Mouse (Mus musculus) CH12.LX (cell line): ENCODE results near the gene M6pr. TPM values are rescaled to one million over a fixed set of nuclear protein-coding genes. Genes with fewer than 3 reads are reported as not detected.

Experiments
- DNase-seq: peaks from one replicate; pipeline ENCODE4 v3.0.0-alpha.2; 2013; ENCODE audit errors: extremely low read depth
- H3K27ac ChIP-seq: 2 replicates; pipeline ENCODE4 v1.5.1; 2012; ENCODE audit warnings: low read depth, mild to moderate bottlenecking, control low read depth, moderate library complexity; ENCODE audit not compliant: insufficient read depth
- H3K27me3 ChIP-seq: replicated peaks from 2 replicates; pipeline ENCODE3; 2012; ENCODE audit warnings: inconsistent platforms
- H3K36me3 ChIP-seq, 2 experiments: replicated peaks in 1 of 2; 2 replicates each; pipeline versions ENCODE3 to v1.6.1; 2012; ENCODE audit warnings: inconsistent platforms in 1 of 2, low read length in 1 of 2, mild to moderate bottlenecking in 1 of 2, mixed read lengths in 1 of 2, moderate library complexity in 1 of 2; ENCODE audit not compliant: control insufficient read depth in 1 of 2, insufficient read depth in 1 of 2
- H3K4me1 ChIP-seq, 2 experiments: 2 replicates each; pipeline ENCODE4 v1.6.1; 2012; ENCODE audit warnings: inconsistent platforms in 1 of 2, moderate library complexity in 1 of 2; ENCODE audit not compliant: insufficient read depth in 2 of 2, control insufficient read depth in 1 of 2
- H3K4me2 ChIP-seq: 2 replicates; pipeline ENCODE4 v1.6.1; 2012; ENCODE audit warnings: low read depth, mild to moderate bottlenecking, control low read depth; ENCODE audit not compliant: poor library complexity, insufficient read depth, severe bottlenecking
- H3K4me3 ChIP-seq, 3 experiments: fragments of 150-350 bp in 1 of 3; sonication (generic) in 1 of 3; replicated peaks in 1 of 3; 2 replicates each; pipeline versions ENCODE3 to v1.5.1; 2011 to 2012; ENCODE audit warnings: low read depth in 2 of 3, low read length in 2 of 3, mild to moderate bottlenecking in 2 of 3, moderate library complexity in 2 of 3, control low read depth in 1 of 3, improper control_type of control experiment in 1 of 3, inconsistent platforms in 1 of 3, mixed read lengths in 1 of 3; ENCODE audit not compliant: poor library complexity in 1 of 3
- H3K79me2 ChIP-seq: replicated peaks from 2 replicates; pipeline ENCODE4 v1.6.1; 2012; ENCODE audit warnings: mild to moderate bottlenecking, moderate library complexity; ENCODE audit not compliant: control insufficient read depth, poor library complexity, insufficient read depth, severe bottlenecking; ENCODE audit errors: extremely low read depth
- H3K9ac ChIP-seq: 2 replicates; pipeline ENCODE4 v1.6.1; 2012; ENCODE audit warnings: low read depth, mild to moderate bottlenecking, control low read depth, moderate library complexity; ENCODE audit not compliant: insufficient read depth
- H3K9me3 ChIP-seq: replicated peaks from 2 replicates; pipeline ENCODE3; 2012; ENCODE audit warnings: low read length, inconsistent platforms, mixed read lengths
- BHLHE40 ChIP-seq: IDR thresholded peaks from 2 replicates; pipeline ENCODE4 v1.6.1; 2011; ENCODE audit warnings: mild to moderate bottlenecking, low read depth, low read length, improper control_type of control experiment
- CHD1 ChIP-seq: IDR thresholded peaks from 2 replicates; pipeline ENCODE4 v1.6.1; 2012; ENCODE audit warnings: low read depth, low read length, improper control_type of control experiment, inconsistent platforms
- CHD2 ChIP-seq: IDR thresholded peaks from 2 replicates; pipeline ENCODE4 v1.6.1; 2011; ENCODE audit warnings: low read length, improper control_type of control experiment
- EP300 ChIP-seq: IDR thresholded peaks from 2 replicates; pipeline ENCODE4 v1.6.1; 2011; ENCODE audit warnings: low read length, improper control_type of control experiment
- ETS1 ChIP-seq: conservative IDR thresholded peaks from 2 replicates; pipeline ENCODE4 v1.6.1; 2012; ENCODE audit warnings: low read depth, mild to moderate bottlenecking, inconsistent platforms, low read length, improper control_type of control experiment, moderate library complexity
- GABPA ChIP-seq: IDR thresholded peaks from 2 replicates; pipeline ENCODE4 v1.6.1; 2012; ENCODE audit warnings: low read depth, low read length, improper control_type of control experiment, inconsistent platforms; ENCODE audit not compliant: insufficient replicate concordance
- JUND ChIP-seq: conservative IDR thresholded peaks from 2 replicates; pipeline ENCODE4 v1.6.1; 2011; ENCODE audit warnings: low read depth, low read length, improper control_type of control experiment
- KAT2A ChIP-seq: IDR thresholded peaks from 2 replicates; pipeline ENCODE4 v1.6.1; 2012; ENCODE audit warnings: low read length, improper control_type of control experiment, inconsistent platforms; ENCODE audit not compliant: insufficient replicate concordance
- MAX ChIP-seq: IDR thresholded peaks from 2 replicates; pipeline ENCODE4 v1.6.1; 2011; ENCODE audit warnings: low read length, improper control_type of control experiment
- MAZ ChIP-seq: IDR thresholded peaks from 2 replicates; pipeline ENCODE4 v1.6.1; 2012; ENCODE audit warnings: low read depth, mild to moderate bottlenecking, inconsistent platforms, low read length, improper control_type of control experiment, moderate library complexity
- MEF2A ChIP-seq: IDR thresholded peaks from 2 replicates; pipeline ENCODE4 v1.6.1; 2014; ENCODE audit warnings: low read depth, mild to moderate bottlenecking, inconsistent platforms, low read length, improper control_type of control experiment, borderline replicate concordance
- MXI1 ChIP-seq: IDR thresholded peaks from 2 replicates; pipeline ENCODE4 v1.6.1; 2011; ENCODE audit warnings: mild to moderate bottlenecking, low read depth, low read length, improper control_type of control experiment
- MYC ChIP-seq: IDR thresholded peaks from 2 replicates; pipeline ENCODE4 v1.6.1; 2011; ENCODE audit warnings: low read depth, mild to moderate bottlenecking, improper control_type of control experiment, low read length
- NELFE ChIP-seq: IDR thresholded peaks from 2 replicates; pipeline ENCODE4 v1.6.1; 2011; ENCODE audit warnings: low read depth, low read length, improper control_type of control experiment
- PAX5 ChIP-seq: IDR thresholded peaks from 2 replicates; pipeline ENCODE4 v1.6.1; 2012; ENCODE audit warnings: low read length, inconsistent platforms, mixed read lengths
- POLR2A ChIP-seq: IDR thresholded peaks from 2 replicates; pipeline ENCODE4 v1.6.1; 2011; ENCODE audit warnings: low read depth, mild to moderate bottlenecking, improper control_type of control experiment, low read length
- RAD21 ChIP-seq: IDR thresholded peaks from 2 replicates; pipeline ENCODE4 v1.6.1; 2011; ENCODE audit warnings: low read depth, mild to moderate bottlenecking, low read length, improper control_type of control experiment, moderate library complexity
- SMC3 ChIP-seq: IDR thresholded peaks from 2 replicates; pipeline ENCODE4 v1.6.1; 2011; ENCODE audit warnings: low read depth, low read length, improper control_type of control experiment
- TBP ChIP-seq: conservative IDR thresholded peaks from 2 replicates; pipeline ENCODE4 v1.6.1; 2011; ENCODE audit warnings: low read depth, low read length, improper control_type of control experiment
- TCF12 ChIP-seq: IDR thresholded peaks from 2 replicates; pipeline ENCODE4 v1.6.1; 2014; ENCODE audit warnings: low read depth, mild to moderate bottlenecking, inconsistent platforms, low read length, improper control_type of control experiment
- USF2 ChIP-seq: conservative IDR thresholded peaks from 2 replicates; pipeline ENCODE4 v1.6.1; 2011; ENCODE audit warnings: low read depth, low read length, improper control_type of control experiment
- ZKSCAN1 ChIP-seq: IDR thresholded peaks from 2 replicates; pipeline ENCODE4 v1.6.1; 2012; ENCODE audit warnings: low read depth, inconsistent platforms, low read length, improper control_type of control experiment, borderline replicate concordance
- ZMIZ1 ChIP-seq: IDR thresholded peaks from 2 replicates; pipeline ENCODE4 v1.6.1; 2012; ENCODE audit warnings: low read depth, mild to moderate bottlenecking, inconsistent platforms, low read length, improper control_type of control experiment
- dilution Hi-C: fragments of 300-500 bp; cut with MboI; formaldehyde crosslinking; loops from 2 replicates; pipeline ENCODE4 v1.14.3; 2020; ENCODE audit warnings: low sequenced_read_pairs; ENCODE audit not compliant: extremely low pct_unique_long_range_greater_than_20kb, extremely low pct_ligation_motif_present
- in situ Hi-C: fragments of 300-500 bp; cut with MboI; formaldehyde crosslinking; loops from 3 replicates; pipeline ENCODE4 v1.14.3; 2019; ENCODE audit warnings: low sequenced_read_pairs, low pct_ligation_motif_present, low pct_unique_long_range_greater_than_20kb, mixed read lengths
- polyA plus RNA-seq: library from polyadenylated mRNA; unstranded; fragments of >175 nt; gene quantifications from 2 replicates; pipeline ENCODE4 v1.2.1, GENCODE M21; 2012; ENCODE audit warnings: low read depth; ENCODE audit not compliant: insufficient read length
- total RNA-seq, 2 experiments: library from RNA; depleted of rRNA; stranded (reverse); fragments of 300-350 nt in 1 of 2; fragments of >200 nt in 1 of 2; gene quantifications; 2 replicates each; pipeline ENCODE4 v1.2.3; 2012 to 2014

M6pr gene
- total and polyA plus RNA-seq, 3 experiments = 148 to 291 (median 228) TPM

GRCm38 (mm10) chr6:122298223-122298609 is 10.3 kb upstream of the M6pr start:
- H3K9me3 ChIP-seq = no peaks in the 10 kb centered on the region
- no peak overlapping the region for H3K4me3 ChIP-seq
- peaks cover 12 to 35% of the 10 kb centered on the region in 2 experiments for H3K4me1 ChIP-seq
- H3K79me2 ChIP-seq = peaks cover 5% of the 10 kb centered on the region; the same call in 1 of the 2 replicates
- in situ Hi-C loops = no loop called here
- dilution Hi-C loops = no loop called here
- no peak overlapping the region for H3K9ac ChIP-seq
- DNase-seq = no peak
- no peaks in the 10 kb centered on the region for H3K36me3 ChIP-seq
- H3K27me3 ChIP-seq = no peaks in the 10 kb centered on the region
- H3K27ac ChIP-seq = no peak overlapping the region
- H3K4me2 ChIP-seq = peak overlapping the region; percentile 94
- TF ChIP-seq BHLHE40 = no peak
- TF ChIP-seq GABPA = no peak
- TF ChIP-seq MAZ = no peak
- TF ChIP-seq MEF2A = no peak
- no peak for TF ChIP-seq MAX
- TF ChIP-seq JUND = no peak

- no peak for TF ChIP-seq TBP
- no peak for TF ChIP-seq POLR2A
- TF ChIP-seq ZKSCAN1 = no peak
- TF ChIP-seq, all 38 proteins: peak for 0
- no peak overlapping the region for H3K27ac ChIP-seq
- H3K79me2 ChIP-seq = peaks cover 5% of the 10 kb centered on the region; the same call in 1 of the 2 replicates
- no peaks in the 10 kb centered on the region for H3K36me3 ChIP-seq
- H3K4me3 ChIP-seq = no peak overlapping the region
- no peaks in the 10 kb centered on the region for H3K9me3 ChIP-seq
- DNase-seq = no peak
- no peaks in the 10 kb centered on the region for H3K27me3 ChIP-seq
- in situ Hi-C loops = no loop called here
- peaks cover 6 to 40% of the 10 kb centered on the region in 2 experiments; a peak in 3 of 4 replicates for H3K4me1 ChIP-seq
- dilution Hi-C loops = no loop called here
- no peak overlapping the region for H3K4me2 ChIP-seq
- no peak overlapping the region for H3K9ac ChIP-seq
Measured at GRCm38 (mm10) chr6:122299621-122300133, 8.8 kb upstream of the M6pr start.

- no peak overlapping the region for H3K4me2 ChIP-seq
- no peak for DNase-seq
- in situ Hi-C loops = no loop called here
- H3K79me2 ChIP-seq = no peaks in the 10 kb centered on the region
- H3K9ac ChIP-seq = no peak overlapping the region
- dilution Hi-C loops = no loop called here
- H3K4me3 ChIP-seq = no peak overlapping the region
- no peaks in the 10 kb centered on the region for H3K36me3 ChIP-seq
- no peak overlapping the region for H3K27ac ChIP-seq
- no peaks in the 10 kb centered on the region for H3K9me3 ChIP-seq
- TF ChIP-seq SMC3 = no peak
- TF ChIP-seq CHD2 = no peak
- TF ChIP-seq EP300 = no peak
- no peak for TF ChIP-seq MYC
- TF ChIP-seq ETS1 = no peak
- TF ChIP-seq RAD21 = no peak
- no peak for TF ChIP-seq MXI1
- no peak for TF ChIP-seq ZMIZ1
- TF ChIP-seq KAT2A = no peak
- TF ChIP-seq CHD1 = no peak
- no peak for TF ChIP-seq USF2
- no peak for TF ChIP-seq TCF12
- TF ChIP-seq NELFE = no peak
- no peak for TF ChIP-seq PAX5
- peaks cover 0 to 48% of the 10 kb centered on the region in 2 experiments; a peak in 3 of 4 replicates for H3K4me1 ChIP-seq
- H3K27me3 ChIP-seq = no peaks in the 10 kb centered on the region
Measured at GRCm38 (mm10) chr6:122302121-122302520, 6.4 kb upstream of the M6pr start.
